Mouse (Mus musculus) retina, adult 2 months (tissue): Measurements from ENCODE around the gene Bnip1.

ENCODE experiments used
- DNase-seq: peaks from one replicate; pipeline ENCODE4 v3.0.0-alpha.2; 2012; ENCODE audit warnings: low read depth, low spot score

The Bnip1 gene

DNA sequence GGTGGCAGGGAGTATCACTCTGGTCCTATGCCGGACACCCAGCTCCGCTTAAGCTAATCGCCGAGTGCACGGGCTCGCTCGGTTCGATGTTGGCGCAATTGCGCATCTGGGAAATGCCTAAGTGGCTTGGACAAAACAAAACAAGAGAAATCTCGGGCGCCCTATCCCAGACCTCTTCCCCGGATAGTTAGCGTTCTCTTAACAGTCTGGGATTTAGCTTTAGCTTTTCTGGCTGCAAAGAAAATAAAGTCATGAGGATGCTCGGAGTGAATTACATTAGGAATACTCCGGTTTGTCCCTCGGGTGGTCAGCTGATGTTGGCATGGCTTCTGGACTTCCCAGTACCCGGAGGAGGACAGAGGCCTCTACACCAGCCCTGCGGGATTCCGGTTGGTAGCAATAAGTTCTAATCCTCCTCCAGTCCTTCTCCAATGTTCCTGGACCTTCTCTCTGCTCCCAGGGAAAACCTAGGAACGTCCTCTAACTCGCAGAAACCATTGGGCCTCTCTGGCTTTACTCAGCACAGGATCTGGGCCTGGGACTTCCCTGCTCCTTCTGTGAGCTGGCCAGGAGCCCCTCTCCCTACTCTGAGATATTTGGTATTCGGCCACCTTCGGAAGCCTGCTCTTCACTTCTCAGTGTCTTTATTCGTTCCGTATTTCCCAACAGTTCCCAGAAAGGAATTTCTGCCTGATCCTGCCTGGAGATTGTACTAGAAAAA, 59.0 kb downstream of the Bnip1 start:
- DNase-seq: no peak

DNA sequence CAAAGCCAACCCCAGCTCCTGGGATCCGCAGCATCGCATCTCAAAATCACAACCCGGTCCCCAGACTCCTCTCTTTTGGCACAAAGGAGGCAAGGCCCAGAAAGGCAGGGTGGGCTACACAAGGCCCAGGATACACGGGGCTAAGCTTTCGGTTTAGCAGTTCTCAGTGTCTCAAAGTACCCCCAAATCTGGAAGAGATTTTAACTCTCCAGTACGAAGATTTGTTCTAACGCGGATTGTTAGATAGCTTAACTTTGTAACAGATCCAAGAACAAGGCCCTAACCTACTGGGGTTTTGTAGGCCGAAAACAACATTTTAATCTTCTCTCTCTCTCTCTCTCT, 59.5 kb downstream of the Bnip1 start:
- DNase-seq: no peak

DNA sequence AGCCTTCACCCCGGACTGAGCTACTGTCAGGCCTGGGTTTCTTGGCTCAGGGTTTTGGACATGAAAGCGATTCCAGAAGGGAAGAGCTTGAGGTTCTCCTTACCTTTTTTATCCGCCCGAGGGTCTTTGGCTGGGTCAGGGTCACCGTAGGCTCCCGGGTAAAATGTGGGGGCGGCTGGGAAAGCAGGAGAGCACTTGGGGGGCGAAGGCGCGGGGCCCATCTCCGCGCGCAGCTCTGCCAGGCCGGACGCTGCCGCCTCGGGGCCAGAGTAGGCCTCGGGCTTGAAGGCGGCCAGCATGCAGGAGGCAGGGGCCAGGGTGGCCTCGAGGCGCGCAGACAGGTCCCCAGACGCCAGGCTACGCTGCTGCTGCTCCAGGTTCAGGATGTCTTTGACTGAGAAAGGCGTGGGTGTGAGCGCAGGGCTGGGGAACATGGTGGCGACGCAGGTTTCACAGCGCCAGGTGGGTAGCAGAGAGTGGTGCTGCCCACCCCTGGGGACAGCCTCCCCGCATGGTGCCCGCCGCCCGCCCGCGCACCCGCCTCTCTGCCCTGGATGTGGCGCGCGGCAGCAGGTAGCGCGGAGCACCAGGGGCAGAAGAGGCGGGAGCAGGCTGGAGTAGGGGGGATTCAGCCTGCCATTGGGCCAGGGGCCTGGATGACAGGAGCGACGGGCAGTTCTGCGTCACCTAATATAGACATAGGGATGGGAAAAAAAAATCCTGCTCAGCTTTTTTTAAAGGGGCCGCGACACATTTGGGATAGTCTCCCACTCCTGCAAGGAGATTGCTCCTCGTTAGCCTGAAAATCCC, 60.3 kb downstream of the Bnip1 start:
- no peak for DNase-seq

DNA sequence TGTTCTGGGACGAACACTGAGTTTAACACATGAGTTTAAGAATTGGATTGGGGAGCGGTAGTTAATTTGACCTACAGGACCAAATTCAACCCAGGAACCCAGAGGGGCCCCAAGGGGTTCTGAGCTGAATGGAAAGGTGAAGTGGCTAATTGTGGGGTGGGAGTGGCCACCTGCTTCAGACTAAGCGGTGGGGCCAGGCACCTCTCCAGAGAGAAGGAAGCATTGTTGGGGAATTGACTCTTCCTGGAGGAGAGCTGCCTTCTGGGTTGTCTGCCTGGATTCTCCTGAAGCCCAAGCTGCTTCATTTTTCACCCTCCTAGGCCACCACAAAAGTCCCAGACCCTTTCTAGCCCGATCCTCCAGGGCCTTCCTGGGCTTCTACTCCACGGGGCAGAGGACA, 61.1 kb downstream of the Bnip1 start:
- no peak for DNase-seq
